Mouse (Mus musculus): ENCODE data around the gene Unc45a.

Unc45a gene

DNA sequence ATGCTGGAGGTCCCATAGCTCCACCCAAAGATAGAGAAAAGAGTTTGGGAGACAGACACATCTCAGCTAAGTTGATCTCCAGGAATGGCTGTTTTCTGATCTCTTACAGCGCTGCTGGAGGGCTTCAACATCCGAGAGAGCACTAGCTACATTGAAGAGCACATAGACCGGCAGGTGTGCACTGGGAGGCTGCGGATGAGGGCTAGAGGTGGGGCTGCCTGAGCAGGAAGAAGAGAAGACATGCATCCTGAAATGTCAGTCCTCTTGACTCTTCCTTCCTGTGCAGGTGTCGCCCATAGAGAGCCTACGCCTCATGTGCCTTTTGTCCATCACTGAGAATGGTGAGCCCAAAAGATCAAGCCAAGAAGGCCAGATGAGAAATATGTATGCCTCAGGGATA is 55.1 kb downstream of the Unc45a start:
- in situ Hi-C loops (cut with MboI, MseI), result no loop called here

DNA sequence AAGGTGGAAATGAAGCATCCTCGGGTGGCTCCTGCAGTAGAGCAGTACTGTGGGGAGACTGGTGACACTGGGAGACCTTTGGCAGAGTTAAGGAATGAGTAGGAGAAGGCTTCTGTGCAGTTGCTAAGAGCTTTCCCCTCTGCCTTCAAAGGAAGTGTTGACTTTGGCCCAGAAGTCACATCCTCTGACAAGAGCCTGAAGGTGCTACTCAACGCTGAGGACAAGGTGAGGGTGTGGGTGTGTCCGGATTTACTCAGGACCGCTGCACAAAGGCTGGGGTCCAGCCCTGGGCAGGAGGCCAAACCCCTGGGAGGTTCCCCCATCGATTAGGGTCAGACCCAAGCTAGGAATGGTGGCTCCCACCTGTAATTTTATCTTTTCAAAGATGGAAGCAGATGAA is 56.4 kb downstream of the Unc45a start:
- in situ Hi-C loops (cut with MboI, MseI), result no loop called here

DNA sequence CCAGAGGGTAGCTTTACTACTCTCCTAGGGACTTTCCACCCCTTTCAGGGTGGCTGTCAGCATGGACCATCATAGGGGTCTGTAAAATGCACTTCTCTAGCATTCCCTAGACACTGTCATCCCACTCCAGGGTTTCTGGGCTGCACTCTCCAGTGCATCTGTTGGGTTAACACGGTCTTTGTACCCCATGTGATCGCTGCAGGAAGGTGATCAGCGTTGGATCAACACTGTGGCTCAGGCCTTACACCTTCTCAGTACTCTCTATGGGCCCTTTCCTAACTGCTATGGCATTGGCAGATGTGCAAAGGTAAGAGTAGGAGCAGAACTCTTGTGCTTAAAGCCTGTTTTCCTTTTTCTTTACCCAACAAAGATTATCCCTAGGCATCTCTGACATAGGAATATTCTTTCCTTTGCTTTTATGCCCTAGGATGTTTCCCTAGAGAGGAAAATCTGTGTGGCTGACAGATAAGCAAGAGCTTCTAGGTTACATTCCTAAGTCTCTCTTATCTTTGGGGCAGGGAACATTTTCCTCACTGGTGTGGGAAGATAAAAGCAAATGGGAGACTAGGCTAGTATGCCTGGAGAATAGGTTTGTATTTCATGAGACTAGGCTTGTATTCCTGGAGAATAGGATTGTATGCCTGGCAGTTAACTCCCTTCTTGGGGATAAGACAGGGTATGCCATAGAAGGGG is 57.4 kb downstream of the Unc45a start:
- in situ Hi-C loops (cut with MboI, MseI), result no loop called here

DNA sequence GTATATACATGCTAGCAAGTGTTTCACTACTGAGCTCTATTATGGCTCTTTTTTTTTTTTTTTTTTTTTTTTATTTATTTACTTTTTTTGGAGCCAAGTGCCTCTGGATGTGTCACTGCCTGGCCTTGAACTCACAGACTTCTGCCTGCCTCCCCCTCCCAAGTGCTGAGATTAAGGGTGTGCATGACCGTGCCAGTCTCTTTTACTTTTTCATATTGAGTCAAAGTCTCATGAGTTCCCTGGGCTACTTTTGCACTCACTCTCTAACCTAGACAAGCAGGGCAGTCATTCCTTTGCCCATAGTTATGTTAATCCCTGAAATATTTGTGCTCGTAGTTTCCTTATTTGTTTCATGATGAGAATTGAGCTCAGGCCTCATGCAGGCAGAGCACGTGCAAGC is 59.2 kb downstream of the Unc45a start:
- in situ Hi-C loops (cut with MboI, MseI), result no loop called here

DNA sequence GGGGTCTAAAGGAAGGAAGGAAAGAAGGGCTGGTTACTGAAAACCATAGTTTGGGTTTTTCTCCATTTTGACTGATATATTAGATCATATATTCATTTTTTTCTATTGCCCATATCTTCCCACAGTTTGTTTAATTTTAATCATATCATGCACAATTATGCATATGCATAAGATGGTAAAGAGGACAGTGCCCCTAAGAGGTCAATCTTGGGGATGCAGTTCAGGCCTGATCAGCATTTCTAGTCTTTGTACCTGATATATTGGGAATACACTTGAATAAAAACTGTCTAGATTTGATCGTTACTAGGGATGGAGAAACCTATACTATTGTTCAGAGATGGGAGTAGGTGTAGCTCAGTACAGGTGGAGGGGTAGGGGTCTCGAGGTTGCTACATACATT is 59.8 kb downstream of the Unc45a start:
- in situ Hi-C loops (cut with MboI, MseI), result no loop called here

DNA sequence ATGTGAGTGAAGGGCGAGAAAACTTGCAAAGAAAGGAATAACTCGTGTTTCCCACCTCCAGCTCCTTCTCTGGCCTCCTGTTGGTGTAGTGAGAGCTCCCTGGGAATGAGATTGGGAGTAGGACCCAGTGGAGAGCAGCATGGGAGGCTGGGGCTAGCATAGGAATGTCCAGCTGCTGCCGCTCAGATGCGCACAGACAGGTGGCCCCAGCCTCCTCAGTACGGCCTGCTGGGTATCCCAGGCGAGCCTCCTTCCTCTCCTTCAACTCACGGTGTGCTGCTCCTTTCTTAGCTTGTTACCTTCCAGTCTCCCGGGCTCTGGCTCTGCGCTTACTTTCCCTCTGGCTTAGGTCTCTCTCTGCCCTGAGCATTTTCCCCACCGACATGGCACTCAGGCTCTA is 60.8 kb downstream of the Unc45a start:
- in situ Hi-C loops (cut with MboI, MseI), result no loop called here

DNA sequence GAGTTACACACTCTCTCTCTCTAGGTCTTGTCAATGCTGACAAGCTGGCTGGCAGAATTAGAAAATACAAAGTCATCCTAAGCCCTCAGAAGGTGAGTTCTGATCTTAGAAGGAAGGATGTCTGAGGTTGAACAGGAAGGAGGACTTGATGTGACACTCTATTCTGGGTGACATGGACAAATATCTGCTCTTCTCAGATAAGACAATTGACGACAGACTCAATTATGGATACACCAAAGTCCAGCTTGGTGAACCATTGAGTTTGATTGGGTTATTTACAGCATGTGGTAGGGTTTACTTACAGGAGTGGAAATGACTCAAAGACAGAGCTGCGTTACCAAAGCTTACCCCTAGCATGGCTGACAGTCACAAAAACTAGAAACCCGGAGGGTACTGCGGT is 64.4 kb downstream of the Unc45a start:
- in situ Hi-C loops (cut with MboI, MseI), result no loop called here

Data from T-helper 17 cell (primary cell).